In genomic region chr14:30548131-30548720, GRCm38 (mm10) we compare ENCODE assay signal across 8 mouse cellular contexts. TPM values are rescaled to one million over a fixed set of nuclear protein-coding genes. Genes with fewer than 3 reads are reported as not detected.
DNase-seq lines count a peak whose midpoint lies in the region; ATAC-seq and TF ChIP-seq lines count a peak whose summit lies in the region.

TSS of gene Tkt (plus strand) at chr14:30548359.

- no peaks in the 10 kb centered on the region for H3K27me3 ChIP-seq in limb, embryonic 13.5 days
- H3K27me3 ChIP-seq in midbrain, embryonic 13.5 days: no peaks in the 10 kb centered on the region
- no peaks in the 10 kb centered on the region for H3K27me3 ChIP-seq in stomach, embryonic 16.5 days (ENCODE audit: control insufficient read depth, insufficient read depth, low read length)

- WGBS in bone marrow, adult 2 months: 34% methylated on average over 8 of the region's 8 CpGs
- WGBS in limb, embryonic 13.5 days: 17% methylated on average over 8 of the region's 8 CpGs
- WGBS in midbrain, embryonic 13.5 days: 29% methylated on average over 8 of the region's 8 CpGs
- 29% methylated on average over 8 of the region's 8 CpGs for WGBS in stomach, embryonic 16.5 days

- H3K4me3 ChIP-seq in bone marrow, adult 2 months (replicated peaks; ENCODE audit: control insufficient read depth, low read depth, low read length): peak within 1 kb of the TSS; percentile 93
- H3K4me3 ChIP-seq in limb, embryonic 13.5 days: peak within 1 kb of the TSS; percentile 85
- H3K4me3 ChIP-seq in midbrain, embryonic 13.5 days (replicated peaks): peak within 1 kb of the TSS; percentile 71
- peak within 1 kb of the TSS; percentile 90 for H3K4me3 ChIP-seq in stomach, embryonic 16.5 days (replicated peaks; ENCODE audit: low read length)

- H3K27ac ChIP-seq in bone marrow, adult 2 months (ENCODE audit: control insufficient read depth, insufficient read depth, low read depth, low read length, poor library complexity): peak within 1 kb of the TSS; percentile 95
- H3K27ac ChIP-seq in limb, embryonic 13.5 days: peak within 1 kb of the TSS; percentile 92
- H3K27ac ChIP-seq in midbrain, embryonic 13.5 days: peak within 1 kb of the TSS; percentile 93
- peak within 1 kb of the TSS; percentile 96 for H3K27ac ChIP-seq in stomach, embryonic 16.5 days (ENCODE audit: low read length)

- no peaks in the 10 kb centered on the region; the same call in 1 of the 2 replicates for H3K4me1 ChIP-seq in bone marrow, adult 2 months (ENCODE audit: control insufficient read depth, insufficient read depth, low read length)
- peaks cover 28% of the 10 kb centered on the region for H3K4me1 ChIP-seq in limb, embryonic 13.5 days
- peaks cover 34% of the 10 kb centered on the region for H3K4me1 ChIP-seq in midbrain, embryonic 13.5 days (replicated peaks)
- H3K4me1 ChIP-seq in stomach, embryonic 16.5 days (ENCODE audit: control insufficient read depth, insufficient read depth, low read length): peaks cover 36% of the 10 kb centered on the region

- TF ChIP-seq POLR2A in bone marrow, adult 2 months (IDR thresholded peaks at IDR 0.05; ENCODE audit: borderline replicate concordance, control insufficient read depth, low read depth, low read length): no peak

- peak; percentile 40 for ATAC-seq in erythroid progenitor cell, adult 5-6 weeks (replicated peaks; ENCODE audit: low FRiP score, poor library complexity, severe bottlenecking)
- peak; percentile 3; the same call in 1 of the 2 replicates for ATAC-seq in limb, embryonic 13.5 days (ENCODE audit: low FRiP score, low read depth)
- ATAC-seq in midbrain, embryonic 13.5 days: peak; percentile 22
- peak; percentile 19; the same call in 1 of the 2 replicates for ATAC-seq in stomach, embryonic 16.5 days (ENCODE audit: insufficient read depth, low FRiP score)

- H3K36me3 ChIP-seq in limb, embryonic 13.5 days: no peaks in the 10 kb centered on the region
- H3K36me3 ChIP-seq in midbrain, embryonic 13.5 days: no peaks in the 10 kb centered on the region
- no peaks in the 10 kb centered on the region for H3K36me3 ChIP-seq in stomach, embryonic 16.5 days (ENCODE audit: control insufficient read depth, insufficient read depth, low read length)

- peak within 1 kb of the TSS; percentile 93 for H3K9ac ChIP-seq in limb, embryonic 13.5 days
- H3K9ac ChIP-seq in midbrain, embryonic 13.5 days (replicated peaks): peak within 1 kb of the TSS; percentile 92
- peak within 1 kb of the TSS; percentile 86 for H3K9ac ChIP-seq in stomach, embryonic 16.5 days (ENCODE audit: low read length)

- peak within 1 kb of the TSS; percentile 82 for H3K4me2 ChIP-seq in limb, embryonic 13.5 days (replicated peaks)
- peak within 1 kb of the TSS; percentile 92 for H3K4me2 ChIP-seq in midbrain, embryonic 13.5 days (replicated peaks)
- peak within 1 kb of the TSS; percentile 96 for H3K4me2 ChIP-seq in stomach, embryonic 16.5 days (ENCODE audit: low read depth, low read length)

- peak; percentile 68 for DNase-seq in 416B (ENCODE audit: low read depth)
- DNase-seq in heart, adult 9 months (ENCODE audit: low spot score in 2 of 2): peak; percentile 86 to 89
- DNase-seq in kidney, adult 9 months: peak; percentile 94

- H3K9me3 ChIP-seq in limb, embryonic 13.5 days: no peaks in the 10 kb centered on the region
- no peaks in the 10 kb centered on the region for H3K9me3 ChIP-seq in midbrain, embryonic 13.5 days
- H3K9me3 ChIP-seq in stomach, embryonic 16.5 days (replicated peaks; ENCODE audit: control insufficient read depth, low read length): no peaks in the 10 kb centered on the region

- TF ChIP-seq CTCF in bone marrow, adult 2 months (IDR thresholded peaks at IDR 0.05; ENCODE audit: control insufficient read depth, insufficient read depth, low read length): no peak

RNA-seq across cellular contexts. Expression of gene Tkt, which starts in this region (rescaled TPM):
- 382 and 665 TPM in 2 replicates for polyA plus RNA-seq in bone marrow, adult 2 months (2011; ENCODE audit: insufficient read depth, insufficient read length, low replicate concordance, missing spikeins)
- total RNA-seq in erythroid progenitor cell, adult 5-6 weeks (2015; ENCODE audit: low replicate concordance): 75.5 and 90.8 TPM in 2 replicates
- total RNA-seq in erythroid progenitor cell, adult 5-6 weeks (2017; ENCODE audit: low replicate concordance): 145 and 161 TPM in 2 replicates
- 228 and 235 TPM in 2 replicates for polyA plus RNA-seq in limb, embryonic 13.5 days (2015; fragmentation: Nextera tagmentation; extraction: Ambion mirVana)
- 210 and 213 TPM in 2 replicates for polyA plus RNA-seq in midbrain, embryonic 13.5 days (2015; fragmentation: Nextera tagmentation; extraction: Ambion mirVana)
- polyA plus RNA-seq in stomach, embryonic 16.5 days (2015; fragmentation: Nextera tagmentation; extraction: Ambion mirVana): 292 and 307 TPM in 2 replicates

Comparison
In these comparisons a context has a peak if more than half of its experiments do, and no peak if none do; other contexts are left out.
1. Peak in every context shown above with its lines: DNase-seq, ATAC-seq, H3K4me3 ChIP-seq and H3K27ac ChIP-seq.